Mouse (Mus musculus) intestine, postnatal 0 days (tissue): ENCODE results near the gene Cbx5. TPM values are rescaled to one million over a fixed set of nuclear protein-coding genes. Genes with fewer than 3 reads are reported as not detected.

Experiments
- ATAC-seq: fragments of 200-750 bp; cut with Nextera tagmentation; 2 replicates; pipeline ENCODE4 v1.8.0; 2017; ENCODE audit warnings: mild to moderate bottlenecking, moderate TSS enrichment, moderate library complexity
- H3K27ac ChIP-seq: fragments of 300-500 bp; sonication (generic); 2 replicates; pipeline ENCODE4 v1.5.1; 2014; ENCODE audit warnings: mild to moderate bottlenecking, low read depth, low read length, moderate library complexity
- H3K27me3 ChIP-seq: fragments of 300-500 bp; sonication (generic); replicated peaks from 2 replicates; pipeline ENCODE4 v1.6.1; 2014; ENCODE audit warnings: low read length, mixed read lengths; ENCODE audit not compliant: control insufficient read depth, insufficient read depth
- H3K36me3 ChIP-seq: fragments of 300-500 bp; sonication (generic); 2 replicates; pipeline ENCODE4 v1.6.1; 2014; ENCODE audit warnings: mild to moderate bottlenecking, moderate library complexity; ENCODE audit not compliant: control insufficient read depth, insufficient read depth
- H3K4me1 ChIP-seq: fragments of 300-500 bp; sonication (generic); replicated peaks from 2 replicates; pipeline ENCODE4 v1.6.1; 2014; ENCODE audit warnings: antibody characterized with exemption, low read length, mixed read lengths; ENCODE audit not compliant: control insufficient read depth, insufficient read depth
- H3K4me2 ChIP-seq: fragments of 300-500 bp; sonication (generic); replicated peaks from 2 replicates; pipeline ENCODE4 v1.6.1; 2014; ENCODE audit warnings: low read depth, mild to moderate bottlenecking, moderate library complexity
- H3K4me3 ChIP-seq: fragments of 300-500 bp; sonication (generic); 2 replicates; pipeline ENCODE4 v1.5.1; 2014; ENCODE audit warnings: low read depth, low read length
- H3K9ac ChIP-seq: fragments of 300-500 bp; sonication (generic); 2 replicates; pipeline ENCODE4 v1.6.1; 2014; ENCODE audit warnings: mild to moderate bottlenecking, low read depth, low read length
- H3K9me3 ChIP-seq: fragments of 300-500 bp; sonication (generic); 2 replicates; pipeline ENCODE4 v1.6.1; 2016; ENCODE audit warnings: mixed run types; ENCODE audit not compliant: control insufficient read depth
- CTCF ChIP-seq: sonication (generic); IDR thresholded peaks from 2 replicates; pipeline ENCODE4 v1.5.1; 2016; ENCODE audit warnings: low read depth, mild to moderate bottlenecking, control low read depth, antibody characterized with exemption, moderate library complexity
- WGBS: fragments of 180-500 bp; shearing (Covaris S2); extraction: QIAGEN DNeasy Blood & Tissue Kit; methylation state at CpG from one replicate; pipeline ENCODE4 v1.1.7; 2014; 5-methylcytosine and 5-hydroxymethylcytosine counted together
- polyA plus RNA-seq: library from polyadenylated mRNA; unstranded; fragments of >200 nt; fragmentation: Nextera tagmentation; extraction: Ambion mirVana; gene quantifications from 2 replicates; pipeline ENCODE4 v1.2.1, GENCODE M21; 2015

Cbx5 gene
- polyA plus RNA-seq, 1 experiment from 2014 or later = 24.0 TPM

- H3K4me3 ChIP-seq = no peak overlapping the region
- peak; percentile 85 for TF ChIP-seq CTCF
- H3K4me1 ChIP-seq = no peaks in the 10 kb centered on the region
- H3K27me3 ChIP-seq = no peaks in the 10 kb centered on the region
- H3K9me3 ChIP-seq = no peaks in the 10 kb centered on the region
- WGBS = 62% methylated on average over 10 of the region's 10 CpGs
- H3K27ac ChIP-seq = no peak overlapping the region
- peaks cover 19% of the 10 kb centered on the region for H3K36me3 ChIP-seq
- no peak overlapping the region for H3K4me2 ChIP-seq
- no peak for ATAC-seq
- H3K9ac ChIP-seq = no peak overlapping the region
Observed at GRCm38 (mm10) chr15:103190531-103191462, 48.8 kb downstream of the Cbx5 start.

GRCm38 (mm10) chr15:103190083-103190482 lies 49.5 kb downstream of the Cbx5 start:
- no peak for ATAC-seq

DNA sequence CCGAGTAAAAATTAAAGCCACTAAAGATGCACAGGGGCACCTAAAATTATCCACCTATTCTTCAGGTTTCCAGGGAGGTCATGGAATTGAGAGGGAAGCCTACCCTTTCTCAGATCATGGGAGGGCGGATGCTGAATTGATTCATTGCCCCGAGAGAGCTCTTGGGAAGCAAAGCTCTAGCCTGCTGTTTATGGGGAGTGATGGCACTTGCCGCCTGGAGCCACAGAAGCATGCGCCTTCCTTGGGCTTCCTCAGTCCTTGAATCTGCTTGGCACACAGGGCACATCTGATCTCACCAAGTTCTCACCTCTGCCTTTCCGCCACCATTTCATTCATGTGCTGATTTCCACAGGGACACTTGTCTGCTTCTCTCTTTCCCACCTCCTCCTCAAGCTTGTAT lies 51.8 kb downstream of the Cbx5 start:
- WGBS = 77% methylated on average over 6 of the region's 6 CpGs
- Histone ChIP-seq H3K27me3 (peaks cover 15% of the 10 kb centered on the region; the same call in 1 of the 2 replicates), H3K27ac (no peak overlapping the region), H3K4me3 (no peak overlapping the region), H3K9ac (no peak overlapping the region), H3K4me2 (no peak overlapping the region), H3K36me3 (peaks cover 14% of the 10 kb centered on the region), H3K4me1 (peaks cover 3% of the 10 kb centered on the region; the same call in 1 of the 2 replicates), H3K9me3 (no peaks in the 10 kb centered on the region)
- TF ChIP-seq CTCF = no peak
- ATAC-seq = no peak

More at GRCm38 (mm10) chr15:103190083-103190482, 49.5 kb downstream of the Cbx5 start:
- Histone ChIP-seq H3K27ac (no peak overlapping the region), H3K9ac (no peak overlapping the region), H3K4me2 (no peak overlapping the region), H3K9me3 (no peaks in the 10 kb centered on the region), H3K4me3 (no peak overlapping the region), H3K4me1 (no peaks in the 10 kb centered on the region), H3K27me3 (no peaks in the 10 kb centered on the region), H3K36me3 (peaks cover 19% of the 10 kb centered on the region)
- WGBS = 83% methylated on average over 7 of the region's 7 CpGs
- TF ChIP-seq CTCF = no peak

GRCm38 (mm10) chr15:103185462-103186198 lies 54.0 kb downstream of the Cbx5 start:
- peak; percentile 83 for TF ChIP-seq CTCF
- H3K36me3 ChIP-seq = peaks cover 4% of the 10 kb centered on the region; the same call in 1 of the 2 replicates
- 49% methylated on average over 19 of the region's 19 CpGs for WGBS
- ATAC-seq = no peak
- no peak overlapping the region for H3K27ac ChIP-seq
- H3K4me3 ChIP-seq = no peak overlapping the region
- H3K4me2 ChIP-seq = no peak overlapping the region
- H3K27me3 ChIP-seq = peaks cover 28% of the 10 kb centered on the region
- H3K4me1 ChIP-seq = peaks cover 3% of the 10 kb centered on the region; the same call in 1 of the 2 replicates
- no peaks in the 10 kb centered on the region for H3K9me3 ChIP-seq
- H3K9ac ChIP-seq = no peak overlapping the region; the same call in 1 of the 2 replicates

DNA sequence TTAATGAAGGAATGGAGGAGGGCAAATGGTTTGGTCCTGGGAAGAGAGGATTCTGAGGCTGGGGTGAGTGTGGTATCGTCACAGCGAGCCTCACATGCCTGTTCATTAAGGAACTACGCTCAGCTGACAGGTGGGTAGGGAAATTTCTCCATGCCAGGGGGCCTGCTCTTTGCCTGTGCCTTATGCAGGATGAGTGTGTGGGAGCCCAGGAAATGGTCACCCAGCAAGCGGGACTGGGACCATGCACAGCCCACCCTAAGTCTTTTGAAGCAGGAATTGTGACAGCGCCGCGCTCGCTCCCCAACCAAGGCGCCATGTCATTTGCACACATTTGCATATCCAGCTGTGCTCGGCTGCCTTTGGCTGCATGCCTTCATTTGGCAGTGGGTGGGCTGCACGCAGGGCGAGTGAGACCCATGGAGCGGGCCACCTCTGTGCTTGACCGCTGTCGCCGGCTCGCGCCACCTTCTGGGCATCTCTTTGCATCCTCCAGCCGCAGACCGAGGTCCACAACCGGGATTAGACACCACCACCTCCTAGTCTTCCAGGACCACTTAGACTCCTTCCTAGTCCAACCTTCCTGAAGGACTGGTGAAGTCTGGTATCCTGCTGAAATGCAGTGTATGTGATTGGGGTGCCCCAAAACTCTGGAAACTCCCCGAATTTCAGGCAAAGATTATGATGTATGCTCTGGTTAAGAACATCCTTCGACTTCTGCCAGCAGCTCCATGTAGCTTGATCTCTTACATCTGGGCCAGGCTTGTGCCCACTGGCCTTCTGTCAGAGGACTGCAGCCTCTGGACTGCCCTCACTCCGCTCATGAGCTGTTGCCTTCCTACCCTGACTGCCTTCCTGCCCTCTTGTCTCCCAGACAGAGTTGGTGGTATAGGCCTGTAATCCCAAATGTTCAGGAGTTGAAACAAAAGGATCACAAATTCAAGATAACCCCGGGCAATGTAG lies 55.7 kb downstream of the Cbx5 start:
- Histone ChIP-seq H3K9ac (no peak overlapping the region), H3K36me3 (0 out of 2 replicates have a peak, but pooled peaks cover under 1% of the 10 kb centered on the region), H3K27me3 (peaks cover 38% of the 10 kb centered on the region), H3K27ac (no peak overlapping the region), H3K9me3 (no peaks in the 10 kb centered on the region), H3K4me1 (peaks cover 3% of the 10 kb centered on the region; the same call in 1 of the 2 replicates), H3K4me2 (peak overlapping the region; percentile 84), H3K4me3 (peak overlapping the region; percentile 37)
- peak; percentile 50 for TF ChIP-seq CTCF
- no peak for ATAC-seq
- WGBS = 14% methylated on average over 25 of the region's 25 CpGs
